Mouse (Mus musculus) spleen, adult 2 months (tissue): ENCODE data around the gene Pcnx.

Experiments
- CTCF ChIP-seq: fragments of 200-500 bp; IDR thresholded peaks from 2 replicates; pipeline ENCODE4 v1.5.1; 2011; ENCODE audit warnings: mild to moderate bottlenecking, inconsistent platforms; ENCODE audit not compliant: insufficient read depth, insufficient read length, insufficient replicate concordance; ENCODE audit errors: extremely low read depth
- POLR2A ChIP-seq: fragments of 200-500 bp; IDR thresholded peaks from 2 replicates; pipeline ENCODE4 v1.6.1; 2011; ENCODE audit warnings: low read depth, low read length, inconsistent platforms

DNA sequence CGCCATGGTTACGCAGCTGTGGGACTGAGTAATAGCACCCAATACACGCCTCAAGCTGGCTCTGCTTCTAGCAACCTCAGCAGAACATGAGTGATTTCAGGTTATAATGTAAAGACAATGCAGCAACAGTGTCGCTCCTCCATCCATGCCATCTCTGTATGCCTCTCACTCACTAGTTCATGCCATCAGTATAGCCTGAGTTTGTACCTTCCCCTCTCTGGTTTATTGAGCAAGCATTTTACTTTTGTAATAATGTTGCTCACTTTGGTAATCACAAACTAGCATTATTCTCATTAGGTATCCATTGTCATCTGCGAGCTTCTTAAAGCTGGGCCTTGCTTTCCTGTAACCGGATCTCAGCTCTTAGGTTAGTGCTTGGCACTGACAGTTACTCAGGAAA is 36.2 kb downstream of the Pcnx start:
- TF ChIP-seq CTCF = no peak
- no peak for TF ChIP-seq POLR2A
